Mouse (Mus musculus) CH12.LX (cell line): ENCODE results near the gene Prss8. TPM values are rescaled to one million over a fixed set of nuclear protein-coding genes. Genes with fewer than 3 reads are reported as not detected.

Experiments
- DNase-seq: peaks from one replicate; pipeline ENCODE4 v3.0.0-alpha.2; 2013; ENCODE audit errors: extremely low read depth
- H3K27ac ChIP-seq: 2 replicates; pipeline ENCODE4 v1.5.1; 2012; ENCODE audit warnings: low read depth, mild to moderate bottlenecking, control low read depth, moderate library complexity; ENCODE audit not compliant: insufficient read depth
- H3K27me3 ChIP-seq: replicated peaks from 2 replicates; pipeline ENCODE3; 2012; ENCODE audit warnings: inconsistent platforms
- H3K36me3 ChIP-seq, 2 experiments: replicated peaks in 1 of 2; 2 replicates each; pipeline versions ENCODE3 to v1.6.1; 2012; ENCODE audit warnings: inconsistent platforms in 1 of 2, low read length in 1 of 2, mild to moderate bottlenecking in 1 of 2, mixed read lengths in 1 of 2, moderate library complexity in 1 of 2; ENCODE audit not compliant: control insufficient read depth in 1 of 2, insufficient read depth in 1 of 2
- H3K4me1 ChIP-seq, 2 experiments: 2 replicates each; pipeline ENCODE4 v1.6.1; 2012; ENCODE audit warnings: inconsistent platforms in 1 of 2, moderate library complexity in 1 of 2; ENCODE audit not compliant: insufficient read depth in 2 of 2, control insufficient read depth in 1 of 2
- H3K4me2 ChIP-seq: 2 replicates; pipeline ENCODE4 v1.6.1; 2012; ENCODE audit warnings: low read depth, mild to moderate bottlenecking, control low read depth; ENCODE audit not compliant: poor library complexity, insufficient read depth, severe bottlenecking
- H3K4me3 ChIP-seq, 3 experiments: fragments of 150-350 bp in 1 of 3; sonication (generic) in 1 of 3; replicated peaks in 1 of 3; 2 replicates each; pipeline versions ENCODE3 to v1.5.1; 2011 to 2012; ENCODE audit warnings: low read depth in 2 of 3, low read length in 2 of 3, mild to moderate bottlenecking in 2 of 3, moderate library complexity in 2 of 3, control low read depth in 1 of 3, improper control_type of control experiment in 1 of 3, inconsistent platforms in 1 of 3, mixed read lengths in 1 of 3; ENCODE audit not compliant: poor library complexity in 1 of 3
- H3K79me2 ChIP-seq: replicated peaks from 2 replicates; pipeline ENCODE4 v1.6.1; 2012; ENCODE audit warnings: mild to moderate bottlenecking, moderate library complexity; ENCODE audit not compliant: control insufficient read depth, poor library complexity, insufficient read depth, severe bottlenecking; ENCODE audit errors: extremely low read depth
- H3K9ac ChIP-seq: 2 replicates; pipeline ENCODE4 v1.6.1; 2012; ENCODE audit warnings: low read depth, mild to moderate bottlenecking, control low read depth, moderate library complexity; ENCODE audit not compliant: insufficient read depth
- H3K9me3 ChIP-seq: replicated peaks from 2 replicates; pipeline ENCODE3; 2012; ENCODE audit warnings: low read length, inconsistent platforms, mixed read lengths
- CHD1 ChIP-seq: IDR thresholded peaks from 2 replicates; pipeline ENCODE4 v1.6.1; 2012; ENCODE audit warnings: low read depth, low read length, improper control_type of control experiment, inconsistent platforms
- CHD2 ChIP-seq: IDR thresholded peaks from 2 replicates; pipeline ENCODE4 v1.6.1; 2011; ENCODE audit warnings: low read length, improper control_type of control experiment
- ELF1 ChIP-seq: IDR thresholded peaks from 2 replicates; pipeline ENCODE4 v1.6.1; 2014; ENCODE audit warnings: low read depth, mild to moderate bottlenecking, inconsistent platforms, low read length, improper control_type of control experiment
- JUND ChIP-seq: conservative IDR thresholded peaks from 2 replicates; pipeline ENCODE4 v1.6.1; 2011; ENCODE audit warnings: low read depth, low read length, improper control_type of control experiment
- KAT2A ChIP-seq: IDR thresholded peaks from 2 replicates; pipeline ENCODE4 v1.6.1; 2012; ENCODE audit warnings: low read length, improper control_type of control experiment, inconsistent platforms; ENCODE audit not compliant: insufficient replicate concordance
- MAFK ChIP-seq: IDR thresholded peaks from 2 replicates; pipeline ENCODE4 v1.6.1; 2011; ENCODE audit warnings: low read length, improper control_type of control experiment; ENCODE audit not compliant: insufficient replicate concordance
- MEF2A ChIP-seq: IDR thresholded peaks from 2 replicates; pipeline ENCODE4 v1.6.1; 2014; ENCODE audit warnings: low read depth, mild to moderate bottlenecking, inconsistent platforms, low read length, improper control_type of control experiment, borderline replicate concordance
- MXI1 ChIP-seq: IDR thresholded peaks from 2 replicates; pipeline ENCODE4 v1.6.1; 2011; ENCODE audit warnings: mild to moderate bottlenecking, low read depth, low read length, improper control_type of control experiment
- MYC ChIP-seq: IDR thresholded peaks from 2 replicates; pipeline ENCODE4 v1.6.1; 2011; ENCODE audit warnings: low read depth, mild to moderate bottlenecking, improper control_type of control experiment, low read length
- NELFE ChIP-seq: IDR thresholded peaks from 2 replicates; pipeline ENCODE4 v1.6.1; 2011; ENCODE audit warnings: low read depth, low read length, improper control_type of control experiment
- PAX5 ChIP-seq: IDR thresholded peaks from 2 replicates; pipeline ENCODE4 v1.6.1; 2012; ENCODE audit warnings: low read length, inconsistent platforms, mixed read lengths
- POLR2A ChIP-seq: IDR thresholded peaks from 2 replicates; pipeline ENCODE4 v1.6.1; 2011; ENCODE audit warnings: low read depth, mild to moderate bottlenecking, improper control_type of control experiment, low read length
- POLR2AphosphoS2 ChIP-seq: IDR thresholded peaks from 2 replicates; pipeline ENCODE4 v1.6.1; 2011; ENCODE audit warnings: low read depth, low read length, improper control_type of control experiment
- RAD21 ChIP-seq: IDR thresholded peaks from 2 replicates; pipeline ENCODE4 v1.6.1; 2011; ENCODE audit warnings: low read depth, mild to moderate bottlenecking, low read length, improper control_type of control experiment, moderate library complexity
- SMC3 ChIP-seq: IDR thresholded peaks from 2 replicates; pipeline ENCODE4 v1.6.1; 2011; ENCODE audit warnings: low read depth, low read length, improper control_type of control experiment
- TBP ChIP-seq: conservative IDR thresholded peaks from 2 replicates; pipeline ENCODE4 v1.6.1; 2011; ENCODE audit warnings: low read depth, low read length, improper control_type of control experiment
- TCF12 ChIP-seq: IDR thresholded peaks from 2 replicates; pipeline ENCODE4 v1.6.1; 2014; ENCODE audit warnings: low read depth, mild to moderate bottlenecking, inconsistent platforms, low read length, improper control_type of control experiment
- ZKSCAN1 ChIP-seq: IDR thresholded peaks from 2 replicates; pipeline ENCODE4 v1.6.1; 2012; ENCODE audit warnings: low read depth, inconsistent platforms, low read length, improper control_type of control experiment, borderline replicate concordance
- dilution Hi-C: fragments of 300-500 bp; cut with MboI; formaldehyde crosslinking; loops from 2 replicates; pipeline ENCODE4 v1.14.3; 2020; ENCODE audit warnings: low sequenced_read_pairs; ENCODE audit not compliant: extremely low pct_unique_long_range_greater_than_20kb, extremely low pct_ligation_motif_present
- in situ Hi-C: fragments of 300-500 bp; cut with MboI; formaldehyde crosslinking; loops from 3 replicates; pipeline ENCODE4 v1.14.3; 2019; ENCODE audit warnings: low sequenced_read_pairs, low pct_ligation_motif_present, low pct_unique_long_range_greater_than_20kb, mixed read lengths
- polyA plus RNA-seq: library from polyadenylated mRNA; unstranded; fragments of >175 nt; gene quantifications from 2 replicates; pipeline ENCODE4 v1.2.1, GENCODE M21; 2012; ENCODE audit warnings: low read depth; ENCODE audit not compliant: insufficient read length
- total RNA-seq, 2 experiments: library from RNA; depleted of rRNA; stranded (reverse); fragments of 300-350 nt in 1 of 2; fragments of >200 nt in 1 of 2; gene quantifications; 2 replicates each; pipeline ENCODE4 v1.2.3; 2012 to 2014

The Prss8 gene
- total and polyA plus RNA-seq, 3 experiments, result 0.08 TPM; not detected in 2

GRCm38 (mm10) chr7:127887781-127888180, 42.1 kb downstream of the Prss8 start:
- dilution Hi-C loops (no loop called here), in situ Hi-C loops (no loop called here)
- H3K4me1 ChIP-seq, result peaks cover 3 to 47% of the 10 kb centered on the region in 2 experiments
- TF ChIP-seq ELF1 (no peak), JUND (no peak), RAD21 (no peak), MXI1 (no peak), MYC (no peak), TCF12 (no peak), CHD2 (no peak), ZKSCAN1 (no peak), MAFK (no peak), PAX5 (no peak)
- no peak overlapping the region for H3K27ac ChIP-seq
- H3K4me3 ChIP-seq, result no peak overlapping the region
- H3K9ac ChIP-seq, result no peak overlapping the region
- no peak for DNase-seq
- H3K4me2 ChIP-seq, result no peak overlapping the region
- H3K9me3 ChIP-seq, result no peaks in the 10 kb centered on the region
- H3K27me3 ChIP-seq, result no peaks in the 10 kb centered on the region
- H3K79me2 ChIP-seq, result no peaks in the 10 kb centered on the region; the same call in 1 of the 2 replicates
- peaks cover 60 to 96% of the 10 kb centered on the region in 2 experiments for H3K36me3 ChIP-seq

DNA sequence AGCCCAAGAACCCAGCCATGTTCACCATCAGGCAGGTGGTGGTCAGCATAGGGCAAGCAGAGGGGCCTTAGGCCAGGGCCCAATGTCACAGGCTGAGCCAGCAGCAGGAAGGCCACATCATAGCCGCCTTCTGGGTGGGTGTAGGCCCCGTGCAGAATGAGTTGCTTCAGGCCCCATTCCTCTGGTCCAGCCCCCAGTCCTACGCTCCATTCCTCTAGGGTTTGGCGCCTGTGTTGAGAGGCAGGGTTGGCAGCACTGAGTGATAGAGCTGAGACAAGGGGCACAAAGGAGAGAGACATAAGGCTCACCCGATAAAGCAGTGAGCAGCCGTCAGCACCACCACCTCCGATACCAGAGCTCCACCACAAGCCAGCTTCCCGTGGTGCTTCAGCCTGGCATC, 42.7 kb downstream of the Prss8 start:
- TF ChIP-seq SMC3, result no peak
- no peak for TF ChIP-seq KAT2A
- no peak for TF ChIP-seq CHD1
- TF ChIP-seq MEF2A, result no peak
- TF ChIP-seq ZKSCAN1, result no peak
- no peak for TF ChIP-seq MAFK
- TF ChIP-seq NELFE, result no peak
- no peak for TF ChIP-seq POLR2AphosphoS2
- TF ChIP-seq TBP, result no peak
- no peak for TF ChIP-seq POLR2A
- no peak for DNase-seq
- peaks cover 3 to 47% of the 10 kb centered on the region in 2 experiments for H3K4me1 ChIP-seq
- peaks cover 66 to 98% of the 10 kb centered on the region in 2 experiments for H3K36me3 ChIP-seq
- no peak overlapping the region for H3K4me3 ChIP-seq
- dilution Hi-C loops, result no loop called here
- in situ Hi-C loops, result no loop called here
- H3K9ac ChIP-seq, result no peak overlapping the region
- H3K9me3 ChIP-seq, result peaks cover 4% of the 10 kb centered on the region
- H3K4me2 ChIP-seq, result no peak overlapping the region
- no peaks in the 10 kb centered on the region; the same call in 1 of the 2 replicates for H3K79me2 ChIP-seq
- no peak overlapping the region for H3K27ac ChIP-seq
- no peaks in the 10 kb centered on the region for H3K27me3 ChIP-seq
